Mouse (Mus musculus): ENCODE results near the gene Wbp1l. TPM values are rescaled to one million over a fixed set of nuclear protein-coding genes. Genes with fewer than 3 reads are reported as not detected.

Wbp1l gene
- polyA plus RNA-seq, 1 experiment from 2014 or later, result 48.0 TPM

GRCm38 (mm10) chr19:46648565-46648964 lies 49.7 kb downstream of the Wbp1l start:
- peaks cover 24% of the 10 kb centered on the region for H3K4me1 ChIP-seq
- H3K27me3 ChIP-seq, result no peaks in the 10 kb centered on the region
- no peak overlapping the region for H3K9ac ChIP-seq
- no peak overlapping the region for H3K27ac ChIP-seq
- no peak for ATAC-seq (ENCODE audit: borderline replicate concordance, extremely low read depth, low FRiP score, low TSS enrichment)
- H3K9me3 ChIP-seq, result no peaks in the 10 kb centered on the region
- H3K36me3 ChIP-seq, result peaks cover 29% of the 10 kb centered on the region
- H3K4me3 ChIP-seq, result no peak overlapping the region
- 94% methylated on average over 14 of the region's 14 CpGs for WGBS
- H3K4me2 ChIP-seq, result no peak overlapping the region

GRCm38 (mm10) chr19:46653188-46653587 lies 54.3 kb downstream of the Wbp1l start:
- 68% methylated on average over 5 of the region's 5 CpGs for WGBS
- Histone ChIP-seq H3K9ac (no peak overlapping the region), H3K4me2 (no peak overlapping the region), H3K4me1 (no peaks in the 10 kb centered on the region), H3K27ac (no peak overlapping the region), H3K36me3 (peaks cover 49% of the 10 kb centered on the region), H3K27me3 (no peaks in the 10 kb centered on the region), H3K9me3 (no peaks in the 10 kb centered on the region), H3K4me3 (no peak overlapping the region)
- ATAC-seq (ENCODE audit: borderline replicate concordance, extremely low read depth, low FRiP score, low TSS enrichment), result no peak

- Histone ChIP-seq H3K36me3 (peaks cover 49% of the 10 kb centered on the region), H3K9me3 (no peaks in the 10 kb centered on the region), H3K9ac (no peak overlapping the region), H3K27me3 (no peaks in the 10 kb centered on the region), H3K4me1 (no peaks in the 10 kb centered on the region), H3K4me2 (no peak overlapping the region), H3K27ac (no peak overlapping the region), H3K4me3 (no peak overlapping the region)
- 91% methylated on average over 14 of the region's 14 CpGs for WGBS
- ATAC-seq (ENCODE audit: borderline replicate concordance, extremely low read depth, low FRiP score, low TSS enrichment), result peak; percentile 39; the same call in 1 of the 2 replicates
Measured at GRCm38 (mm10) chr19:46653616-46654235, 54.8 kb downstream of the Wbp1l start.

GRCm38 (mm10) chr19:46655626-46656025 lies 56.7 kb downstream of the Wbp1l start:
- no peak overlapping the region for H3K4me2 ChIP-seq
- H3K4me3 ChIP-seq, result no peak overlapping the region
- H3K9ac ChIP-seq, result no peak overlapping the region
- H3K27me3 ChIP-seq, result no peaks in the 10 kb centered on the region
- peaks cover 49% of the 10 kb centered on the region for H3K36me3 ChIP-seq
- WGBS, result 88% methylated on average over 10 of the region's 10 CpGs
- ATAC-seq (ENCODE audit: borderline replicate concordance, extremely low read depth, low FRiP score, low TSS enrichment), result no peak
- no peaks in the 10 kb centered on the region for H3K4me1 ChIP-seq
- no peaks in the 10 kb centered on the region for H3K9me3 ChIP-seq
- H3K27ac ChIP-seq, result no peak overlapping the region

- Histone ChIP-seq H3K4me2 (no peak overlapping the region), H3K27me3 (no peaks in the 10 kb centered on the region), H3K27ac (no peak overlapping the region), H3K36me3 (peaks cover 49% of the 10 kb centered on the region), H3K9me3 (no peaks in the 10 kb centered on the region), H3K9ac (no peak overlapping the region), H3K4me3 (no peak overlapping the region), H3K4me1 (no peaks in the 10 kb centered on the region)
- ATAC-seq (ENCODE audit: borderline replicate concordance, extremely low read depth, low FRiP score, low TSS enrichment), result no peak
- 83% methylated on average over 21 of the region's 21 CpGs for WGBS
Measured at GRCm38 (mm10) chr19:46656151-46656840, 57.4 kb downstream of the Wbp1l start.

GRCm38 (mm10) chr19:46657339-46658020 lies 58.6 kb downstream of the Wbp1l start:
- no peak overlapping the region for H3K4me2 ChIP-seq
- no peak overlapping the region for H3K4me3 ChIP-seq
- H3K27ac ChIP-seq, result no peak overlapping the region
- no peaks in the 10 kb centered on the region for H3K27me3 ChIP-seq
- no peak overlapping the region for H3K9ac ChIP-seq
- 88% methylated on average over 3 of the region's 3 CpGs for whole genome bisulfite sequencing
- no peaks in the 10 kb centered on the region for H3K4me1 ChIP-seq
- no peaks in the 10 kb centered on the region for H3K9me3 ChIP-seq
- ATAC-seq (ENCODE audit: borderline replicate concordance, extremely low read depth, low FRiP score, low TSS enrichment), result no peak
- peaks cover 43% of the 10 kb centered on the region for H3K36me3 ChIP-seq

- 95% methylated on average over 7 of the region's 7 CpGs for WGBS
- H3K27me3 ChIP-seq, result no peaks in the 10 kb centered on the region
- H3K4me3 ChIP-seq, result no peak overlapping the region
- H3K36me3 ChIP-seq, result peaks cover 36% of the 10 kb centered on the region
- H3K9ac ChIP-seq, result no peak overlapping the region
- H3K27ac ChIP-seq, result no peak overlapping the region
- H3K4me1 ChIP-seq, result no peaks in the 10 kb centered on the region
- ATAC-seq (ENCODE audit: borderline replicate concordance, extremely low read depth, low FRiP score, low TSS enrichment), result no peak
- H3K9me3 ChIP-seq, result no peaks in the 10 kb centered on the region
- no peak overlapping the region for H3K4me2 ChIP-seq
Measured at GRCm38 (mm10) chr19:46658348-46658747, 59.5 kb downstream of the Wbp1l start.

- ATAC-seq (ENCODE audit: borderline replicate concordance, extremely low read depth, low FRiP score, low TSS enrichment), result no peak
- Histone ChIP-seq H3K4me3 (no peak overlapping the region), H3K9ac (no peak overlapping the region), H3K27me3 (no peaks in the 10 kb centered on the region), H3K4me1 (no peaks in the 10 kb centered on the region), H3K9me3 (no peaks in the 10 kb centered on the region), H3K27ac (no peak overlapping the region), H3K36me3 (peaks cover 31% of the 10 kb centered on the region), H3K4me2 (no peak overlapping the region)
- WGBS, result 68% methylated on average over 9 of the region's 9 CpGs
Measured at GRCm38 (mm10) chr19:46658851-46659250, 60.0 kb downstream of the Wbp1l start.

GRCm38 (mm10) chr19:46661511-46661910 lies 62.6 kb downstream of the Wbp1l start:
- no peak overlapping the region for H3K4me2 ChIP-seq
- ATAC-seq (ENCODE audit: borderline replicate concordance, extremely low read depth, low FRiP score, low TSS enrichment), result no peak

GRCm38 (mm10) chr19:46662214-46662613 lies 63.3 kb downstream of the Wbp1l start:
- no peak overlapping the region for H3K4me2 ChIP-seq

More at GRCm38 (mm10) chr19:46661511-46661910, 62.6 kb downstream of the Wbp1l start:
- Histone ChIP-seq H3K27me3 (no peaks in the 10 kb centered on the region), H3K36me3 (0 out of 2 replicates have a peak, but pooled peaks cover 6% of the 10 kb centered on the region), H3K9me3 (no peaks in the 10 kb centered on the region), H3K4me3 (no peak overlapping the region), H3K27ac (no peak overlapping the region), H3K9ac (no peak overlapping the region), H3K4me1 (no peaks in the 10 kb centered on the region)
- WGBS, result 56% methylated on average over 4 of the region's 4 CpGs

GRCm38 (mm10) chr19:46662784-46663183 lies 63.9 kb downstream of the Wbp1l start:
- Histone ChIP-seq H3K4me3 (no peak overlapping the region), H3K36me3 (no peaks in the 10 kb centered on the region), H3K9me3 (no peaks in the 10 kb centered on the region), H3K4me2 (no peak overlapping the region), H3K27me3 (no peaks in the 10 kb centered on the region), H3K4me1 (no peaks in the 10 kb centered on the region), H3K9ac (no peak overlapping the region), H3K27ac (no peak overlapping the region)
- ATAC-seq (ENCODE audit: borderline replicate concordance, extremely low read depth, low FRiP score, low TSS enrichment), result no peak
- WGBS, result 70% methylated on average over 6 of the region's 6 CpGs

More at GRCm38 (mm10) chr19:46662214-46662613, 63.3 kb downstream of the Wbp1l start:
- no peak for ATAC-seq (ENCODE audit: borderline replicate concordance, extremely low read depth, low FRiP score, low TSS enrichment)
- Histone ChIP-seq H3K9ac (no peak overlapping the region), H3K27me3 (no peaks in the 10 kb centered on the region), H3K9me3 (no peaks in the 10 kb centered on the region), H3K36me3 (no peaks in the 10 kb centered on the region), H3K27ac (no peak overlapping the region), H3K4me1 (no peaks in the 10 kb centered on the region), H3K4me3 (no peak overlapping the region)
- WGBS, result 59% methylated on average over 8 of the region's 8 CpGs

- whole genome bisulfite sequencing, result 70% methylated on average over 7 of the region's 7 CpGs
Measured at GRCm38 (mm10) chr19:46665474-46665873, 66.6 kb downstream of the Wbp1l start.

More at GRCm38 (mm10) chr19:46665474-46665873, 66.6 kb downstream of the Wbp1l start:
- Histone ChIP-seq H3K36me3 (no peaks in the 10 kb centered on the region), H3K9ac (no peak overlapping the region), H3K9me3 (no peaks in the 10 kb centered on the region), H3K4me3 (no peak overlapping the region), H3K27me3 (0 out of 2 replicates have a peak, but pooled peaks cover 3% of the 10 kb centered on the region), H3K4me1 (no peaks in the 10 kb centered on the region), H3K4me2 (no peak overlapping the region), H3K27ac (no peak overlapping the region)
- no peak for ATAC-seq (ENCODE audit: borderline replicate concordance, extremely low read depth, low FRiP score, low TSS enrichment)

Data from lung, embryonic 15.5 days (tissue).